Mouse (Mus musculus) layer of hippocampus, adult 9-10 months (tissue): ENCODE results near the gene Klf1.
A peak's percentile ranks its signal among the peaks of the same experiment; 100 is the strongest.
"Not testable (repeated sequence)": the region's sequence is repeated elsewhere in the genome, so short reads cannot be mapped to it uniquely, and the experiment has no call there.

ENCODE experiments used
- DNase-seq: peaks from one replicate; pipeline ENCODE4 v3.0.0; 2022; ENCODE audit warnings: low spot score

The Klf1 gene

GRCm38 (mm10) chr8:84907493-84907892 lies 5.8 kb downstream of the Klf1 start:
- no peak for DNase-seq

GRCm38 (mm10) chr8:84907979-84908378 lies 6.3 kb downstream of the Klf1 start:
- DNase-seq, result not testable (repeated sequence)

- peak; percentile 69 for DNase-seq
These were observed 6.9 kb downstream of the Klf1 start, which contains the start of gene Dnase2a for GRCm38 (mm10) chr8:84908421-84909161. Gene Dnase2a, plus strand, starts transcription at chr8:84908560.

- no peak for DNase-seq
These were observed 7.5 kb downstream of the Klf1 start for GRCm38 (mm10) chr8:84909162-84909767.

GRCm38 (mm10) chr8:84909949-84910348 lies 8.2 kb downstream of the Klf1 start:
- DNase-seq, result no peak

GRCm38 (mm10) chr8:84910551-84910950 lies 8.8 kb downstream of the Klf1 start:
- DNase-seq, result no peak

- no peak for DNase-seq
These were observed 10.1 kb downstream of the Klf1 start for GRCm38 (mm10) chr8:84911854-84912253.

- no peak for DNase-seq
These were observed 10.7 kb downstream of the Klf1 start for GRCm38 (mm10) chr8:84912391-84912790.

- DNase-seq, result no peak
These were observed 11.3 kb downstream of the Klf1 start for GRCm38 (mm10) chr8:84912895-84913501.

- no peak for DNase-seq
These were observed 11.8 kb downstream of the Klf1 start for GRCm38 (mm10) chr8:84913502-84913900.

GRCm38 (mm10) chr8:84913960-84914359 lies 12.2 kb downstream of the Klf1 start:
- DNase-seq, result no peak

- DNase-seq, result no peak
These were observed 13.5 kb downstream of the Klf1 start for GRCm38 (mm10) chr8:84915269-84915668.

- no peak for DNase-seq
These were observed 16.1 kb downstream of the Klf1 start for GRCm38 (mm10) chr8:84917781-84918180.

GRCm38 (mm10) chr8:84918646-84919045 lies 16.9 kb downstream of the Klf1 start:
- DNase-seq, result no peak

GRCm38 (mm10) chr8:84921596-84921995 lies 19.9 kb downstream of the Klf1 start:
- no peak for DNase-seq

- no peak for DNase-seq
These were observed 23.8 kb downstream of the Klf1 start for GRCm38 (mm10) chr8:84925557-84925956.

GRCm38 (mm10) chr8:84927513-84927912 lies 25.8 kb downstream of the Klf1 start:
- no peak for DNase-seq

- DNase-seq, result no peak
These were observed 27.0 kb downstream of the Klf1 start for GRCm38 (mm10) chr8:84928456-84929306.

- DNase-seq, result no peak
These were observed 28.9 kb downstream of the Klf1 start for GRCm38 (mm10) chr8:84930582-84930981.

GRCm38 (mm10) chr8:84933767-84934559 lies 32.2 kb downstream of the Klf1 start:
- DNase-seq, result no peak

GRCm38 (mm10) chr8:84934860-84935259 lies 33.1 kb downstream of the Klf1 start:
- DNase-seq, result no peak
